Mouse (Mus musculus) liver, embryonic 13.5 days (tissue): ENCODE measurements at regions not wholly inside any gene's neighbourhood (a gene's known extent, or its start where the extent isn't known, plus 50 kb on each side); places are given as distances from the start of the nearest gene placed in this dataset.

Experiments used
- ATAC-seq: fragments of 200-750 bp; cut with Nextera tagmentation; 2 replicates; pipeline ENCODE4 v1.8.0; 2017; ENCODE audit warnings: low read depth, mild to moderate bottlenecking, moderate number of reproducible peaks, moderate library complexity
- DNase-seq: peaks from one replicate; pipeline ENCODE4 v3.0.0; 2022
- H3K27ac ChIP-seq: fragments of 300-500 bp; sonication (generic); 2 replicates; pipeline ENCODE4 v1.5.1; 2015; ENCODE audit warnings: moderate library complexity, mild to moderate bottlenecking, inconsistent platforms
- H3K27me3 ChIP-seq: fragments of 300-500 bp; sonication (generic); 2 replicates; pipeline ENCODE4 v1.6.1; 2015; ENCODE audit warnings: mild to moderate bottlenecking, inconsistent platforms
- H3K36me3 ChIP-seq: fragments of 300-500 bp; sonication (generic); 2 replicates; pipeline ENCODE4 v1.6.1; 2015; ENCODE audit warnings: mild to moderate bottlenecking, inconsistent platforms
- H3K4me1 ChIP-seq: fragments of 300-500 bp; sonication (generic); replicated peaks from 2 replicates; pipeline ENCODE4 v1.6.1; 2015; ENCODE audit warnings: inconsistent platforms
- H3K4me2 ChIP-seq: fragments of 300-500 bp; sonication (generic); 2 replicates; pipeline ENCODE4 v1.6.1; 2015; ENCODE audit warnings: inconsistent platforms, mild to moderate bottlenecking, moderate library complexity
- H3K4me3 ChIP-seq: fragments of 300-500 bp; sonication (generic); replicated peaks from 2 replicates; pipeline ENCODE4 v1.5.1; 2015; ENCODE audit warnings: mild to moderate bottlenecking, inconsistent platforms
- H3K9ac ChIP-seq: fragments of 300-500 bp; sonication (generic); 2 replicates; pipeline ENCODE4 v1.6.1; 2015; ENCODE audit warnings: mild to moderate bottlenecking, inconsistent platforms
- H3K9me3 ChIP-seq: fragments of 300-500 bp; sonication (generic); replicated peaks from 2 replicates; pipeline ENCODE4 v1.6.1; 2016; ENCODE audit warnings: inconsistent platforms
- WGBS: fragments of 180-500 bp; shearing (Covaris S2); methylation state at CpG from one replicate; pipeline ENCODE4 v1.1.7; 2015; ENCODE audit not compliant: insufficient replicate concordance; 5-methylcytosine and 5-hydroxymethylcytosine counted together

DNA sequence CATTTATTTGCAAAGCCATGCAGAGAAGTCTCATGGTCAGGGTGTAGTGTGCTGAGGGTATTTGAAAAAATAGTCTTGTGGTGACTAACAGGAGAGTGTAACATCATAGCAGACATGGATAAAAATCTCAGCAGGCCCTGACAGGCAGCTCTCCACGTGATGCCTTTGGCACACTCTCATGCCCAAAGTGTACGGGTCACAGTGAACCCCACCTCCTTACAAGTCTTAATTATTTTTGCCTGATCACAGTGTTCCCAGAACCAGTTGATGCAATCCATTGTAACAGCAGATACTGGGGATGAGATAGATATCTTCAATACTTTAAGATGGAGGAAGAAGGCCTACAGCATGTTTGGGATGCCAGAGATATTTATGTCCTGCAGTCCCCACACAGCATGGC is 314.5 kb downstream of the Irx1 start:
- no peak overlapping the region for H3K4me3 ChIP-seq
- no peak overlapping the region for H3K9ac ChIP-seq
- H3K4me2 ChIP-seq: no peak overlapping the region
- no peaks in the 10 kb centered on the region for H3K27me3 ChIP-seq
- no peak for DNase-seq
- WGBS: 63% methylated on average over 2 of the region's 2 CpGs
- H3K36me3 ChIP-seq: no peaks in the 10 kb centered on the region
- no peak for ATAC-seq
- H3K9me3 ChIP-seq: no peaks in the 10 kb centered on the region
- no peaks in the 10 kb centered on the region for H3K4me1 ChIP-seq
- H3K27ac ChIP-seq: no peak overlapping the region

DNA sequence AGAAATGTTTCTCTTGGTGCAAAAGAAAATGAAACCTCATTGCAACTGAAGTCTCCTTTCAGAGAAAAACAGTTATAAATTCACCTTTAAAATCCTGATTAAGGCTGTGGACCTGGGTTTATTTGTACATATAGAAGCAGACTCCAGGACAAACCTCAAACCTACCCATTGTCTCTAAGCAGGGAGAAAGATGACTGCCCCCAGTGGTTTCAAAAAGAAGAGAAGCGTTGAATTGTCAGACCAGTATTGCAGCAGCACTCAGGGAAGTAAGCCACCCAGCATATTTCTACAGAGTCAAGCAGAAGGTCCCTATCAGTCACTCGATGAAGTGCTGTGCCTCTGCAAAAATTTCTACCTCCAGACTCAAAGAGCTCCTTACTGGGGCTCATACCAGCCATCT is 332.1 kb downstream of the Irx1 start:
- no peaks in the 10 kb centered on the region for H3K4me1 ChIP-seq
- H3K9ac ChIP-seq: no peak overlapping the region
- WGBS: 52% methylated on average over 2 of the region's 2 CpGs
- H3K27ac ChIP-seq: no peak overlapping the region
- ATAC-seq (no peak), DNase-seq (no peak)
- no peak overlapping the region for H3K4me2 ChIP-seq
- no peak overlapping the region for H3K4me3 ChIP-seq
- H3K27me3 ChIP-seq: no peaks in the 10 kb centered on the region
- H3K9me3 ChIP-seq: no peaks in the 10 kb centered on the region; the same call in 1 of the 2 replicates
- H3K36me3 ChIP-seq: no peaks in the 10 kb centered on the region

DNA sequence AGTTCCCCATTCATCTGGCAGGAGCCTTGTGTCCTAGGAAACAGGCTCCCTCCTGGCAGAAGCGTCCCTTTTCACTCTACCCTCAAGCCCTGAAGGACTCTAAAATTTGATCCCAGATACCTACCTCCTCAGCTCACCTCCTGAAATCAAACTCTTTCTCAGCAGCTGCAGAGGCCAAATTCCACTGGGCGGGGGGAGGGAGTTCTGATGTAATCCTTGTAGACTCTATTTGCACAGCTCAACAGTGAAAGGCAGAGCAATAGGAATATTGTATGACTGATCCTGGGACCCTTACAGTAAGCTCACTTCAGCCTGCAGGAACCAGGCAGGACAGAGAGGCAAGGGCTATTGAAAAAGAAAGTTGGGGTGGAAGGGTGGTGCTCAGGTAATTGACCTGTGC is 346.3 kb downstream of the Irx1 start:
- DNase-seq (no peak), ATAC-seq (no peak)
- Histone ChIP-seq H3K4me1 (no peaks in the 10 kb centered on the region), H3K27ac (no peak overlapping the region), H3K9ac (no peak overlapping the region), H3K4me2 (no peak overlapping the region), H3K9me3 (no peaks in the 10 kb centered on the region), H3K4me3 (no peak overlapping the region), H3K36me3 (no peaks in the 10 kb centered on the region), H3K27me3 (no peaks in the 10 kb centered on the region)
- 24% methylated on average over 2 of the region's 2 CpGs for WGBS

DNA sequence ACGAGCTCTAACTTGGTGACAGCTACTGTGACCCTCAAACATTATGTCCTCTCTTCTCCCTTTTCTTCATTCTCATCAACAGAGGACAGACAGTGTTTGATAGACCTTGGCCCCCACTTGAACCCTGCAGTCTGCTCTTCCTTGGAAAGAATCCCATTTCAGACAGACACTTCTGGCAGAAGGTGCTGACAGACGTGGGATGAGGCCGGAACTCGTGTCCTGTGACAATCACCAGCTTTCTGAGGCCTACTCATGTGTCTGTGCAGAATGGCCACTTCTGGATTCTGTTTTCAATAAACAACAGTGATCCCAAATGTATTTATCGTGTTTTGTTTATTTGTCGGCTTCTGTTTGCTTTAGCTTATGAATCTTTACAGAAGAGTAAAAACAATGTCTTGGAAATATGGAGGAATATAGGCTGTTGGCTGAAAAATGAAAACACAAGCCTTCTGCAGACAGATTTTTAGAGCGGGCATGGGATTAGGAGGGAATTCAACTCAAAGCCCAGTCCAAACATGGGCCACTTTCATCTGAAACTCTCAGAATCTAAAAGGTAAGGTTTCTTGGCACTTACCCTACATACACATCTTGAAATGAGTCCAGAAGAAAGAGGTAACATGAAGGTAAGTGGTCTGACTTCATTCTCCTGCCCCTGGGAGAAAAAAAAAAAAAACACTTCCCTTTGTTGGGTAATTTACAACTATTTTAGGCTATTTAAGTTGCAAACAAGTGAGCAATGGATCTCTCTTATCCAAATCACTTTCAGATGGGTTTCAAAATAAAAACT is 350.9 kb downstream of the Irx1 start:
- DNase-seq (no peak), ATAC-seq (no peak)
- Histone ChIP-seq H3K9me3 (no peaks in the 10 kb centered on the region), H3K4me3 (no peak overlapping the region), H3K4me1 (no peaks in the 10 kb centered on the region), H3K9ac (no peak overlapping the region), H3K27ac (no peak overlapping the region), H3K27me3 (no peaks in the 10 kb centered on the region), H3K36me3 (no peaks in the 10 kb centered on the region), H3K4me2 (no peak overlapping the region)
- 63% methylated on average over 7 of the region's 7 CpGs for WGBS

DNA sequence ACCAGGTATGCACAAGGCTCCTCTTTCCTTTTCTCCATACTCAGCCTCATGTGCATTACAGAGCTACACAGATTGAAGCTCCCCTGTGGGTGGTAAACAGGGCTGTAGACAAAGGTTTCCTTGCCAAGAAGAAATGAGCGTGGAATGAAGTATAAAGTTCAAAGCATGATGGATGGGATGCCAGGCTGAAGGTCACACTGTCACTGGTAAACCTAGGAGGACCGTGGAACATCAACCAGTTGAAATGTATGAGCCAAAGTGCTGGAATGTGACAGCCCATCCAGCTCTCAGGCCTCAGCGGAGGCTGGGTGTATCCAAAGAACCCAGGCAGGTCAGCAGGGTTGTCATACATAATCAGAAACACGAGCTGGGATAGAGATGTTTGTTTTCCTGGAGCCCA is 381.0 kb downstream of the Irx1 start:
- WGBS: 50% methylated on average over 4 of the region's 4 CpGs
- H3K4me1 ChIP-seq: no peaks in the 10 kb centered on the region
- H3K9ac ChIP-seq: no peak overlapping the region
- no peak overlapping the region for H3K4me3 ChIP-seq
- no peak for DNase-seq
- ATAC-seq: no peak
- H3K27me3 ChIP-seq: no peaks in the 10 kb centered on the region
- H3K4me2 ChIP-seq: no peak overlapping the region
- H3K27ac ChIP-seq: no peak overlapping the region
- no peaks in the 10 kb centered on the region for H3K36me3 ChIP-seq
- H3K9me3 ChIP-seq: no peaks in the 10 kb centered on the region

DNA sequence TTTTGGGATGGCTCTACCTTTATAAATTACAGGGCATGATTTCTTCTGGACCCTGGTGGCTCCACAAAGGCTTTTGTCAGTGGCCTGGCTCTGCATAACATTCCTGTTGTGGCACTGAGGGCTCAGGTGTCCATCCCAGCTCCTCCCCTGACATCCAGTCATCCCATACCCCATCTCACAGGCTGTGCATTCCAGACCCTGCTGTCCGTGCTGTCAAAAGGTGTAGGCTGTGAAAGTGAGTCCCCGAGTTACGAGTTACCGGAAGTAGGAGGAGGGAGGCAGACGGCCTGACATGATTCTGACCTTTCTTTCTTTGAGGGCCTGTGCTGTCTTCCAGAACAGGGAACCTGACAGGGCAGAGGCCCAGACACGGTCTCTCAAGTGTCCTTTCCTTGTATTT is 397.6 kb downstream of the Irx1 start:
- ATAC-seq (no peak), DNase-seq (no peak)
- H3K4me3 ChIP-seq: no peak overlapping the region
- H3K9ac ChIP-seq: no peak overlapping the region
- no peaks in the 10 kb centered on the region for H3K27me3 ChIP-seq
- WGBS: 66% methylated on average over 6 of the region's 6 CpGs
- H3K27ac ChIP-seq: no peak overlapping the region
- no peak overlapping the region for H3K4me2 ChIP-seq
- no peaks in the 10 kb centered on the region for H3K36me3 ChIP-seq
- no peaks in the 10 kb centered on the region for H3K9me3 ChIP-seq
- H3K4me1 ChIP-seq: no peaks in the 10 kb centered on the region

DNA sequence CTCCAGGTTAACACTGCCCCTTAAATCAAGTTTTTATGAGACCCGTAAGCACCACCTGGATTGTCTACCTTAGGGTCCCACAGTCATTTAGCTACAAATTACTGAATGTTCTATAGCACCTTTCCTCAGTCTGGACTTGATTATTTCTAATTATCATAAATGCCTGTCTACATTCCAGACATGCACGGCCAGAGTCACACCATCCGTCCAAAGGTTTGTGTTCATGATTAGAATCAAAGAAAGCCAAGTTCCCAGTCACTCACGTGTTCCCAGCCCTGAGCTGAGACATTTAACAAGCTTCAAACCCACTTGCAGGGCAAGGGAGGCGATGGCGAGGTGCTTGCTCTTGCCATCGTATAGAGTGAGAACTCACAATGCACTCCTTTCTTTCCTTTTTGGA is 398.1 kb downstream of the Irx1 start:
- H3K27me3 ChIP-seq: no peaks in the 10 kb centered on the region
- 70% methylated on average over 7 of the region's 7 CpGs for WGBS
- H3K36me3 ChIP-seq: no peaks in the 10 kb centered on the region
- no peak for DNase-seq
- ATAC-seq: no peak
- no peak overlapping the region for H3K4me2 ChIP-seq
- H3K4me1 ChIP-seq: no peaks in the 10 kb centered on the region
- no peak overlapping the region for H3K4me3 ChIP-seq
- no peak overlapping the region for H3K27ac ChIP-seq
- H3K9me3 ChIP-seq: no peaks in the 10 kb centered on the region
- H3K9ac ChIP-seq: no peak overlapping the region

DNA sequence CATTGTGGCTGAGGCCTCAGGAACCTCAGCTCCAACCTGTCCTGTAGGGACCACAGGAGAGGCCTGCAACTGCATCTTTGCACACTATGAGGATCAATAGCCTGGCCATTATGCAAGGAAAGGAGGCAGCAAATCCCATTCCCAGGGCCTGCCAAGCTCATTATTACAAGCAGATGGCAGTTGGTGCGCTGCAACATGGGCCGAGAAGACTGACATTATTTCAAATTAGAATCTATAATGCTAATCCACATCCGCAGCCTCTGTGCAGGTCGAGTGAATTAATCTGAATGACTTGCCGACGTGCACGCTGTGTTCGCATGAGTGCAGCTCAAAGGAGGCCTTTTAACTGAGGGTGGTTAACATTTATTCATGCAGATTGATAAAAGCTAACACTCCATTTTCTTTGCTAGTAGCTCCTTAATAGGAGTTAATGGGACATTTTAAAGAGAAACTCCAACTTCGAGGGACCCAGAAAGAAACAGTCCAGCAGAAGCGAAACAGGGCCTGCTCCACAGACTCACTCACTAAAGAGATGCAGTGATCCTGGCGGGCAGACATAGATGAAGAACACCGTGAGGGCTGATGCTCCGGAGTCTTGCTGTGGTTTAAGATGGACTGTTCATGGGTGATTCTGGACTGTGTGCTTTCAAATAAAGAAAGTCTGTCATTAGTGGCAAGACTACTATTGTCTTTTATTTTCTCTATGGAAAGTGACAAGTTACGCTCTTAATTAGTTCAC is 404.9 kb downstream of the Irx1 start:
- no peak overlapping the region for H3K4me3 ChIP-seq
- ATAC-seq: no peak
- no peak for DNase-seq
- no peak overlapping the region for H3K27ac ChIP-seq
- no peak overlapping the region for H3K9ac ChIP-seq
- H3K4me1 ChIP-seq: no peaks in the 10 kb centered on the region
- H3K9me3 ChIP-seq: no peaks in the 10 kb centered on the region
- no peak overlapping the region for H3K4me2 ChIP-seq
- WGBS: 77% methylated on average over 14 of the region's 14 CpGs
- no peaks in the 10 kb centered on the region for H3K36me3 ChIP-seq
- H3K27me3 ChIP-seq: no peaks in the 10 kb centered on the region

DNA sequence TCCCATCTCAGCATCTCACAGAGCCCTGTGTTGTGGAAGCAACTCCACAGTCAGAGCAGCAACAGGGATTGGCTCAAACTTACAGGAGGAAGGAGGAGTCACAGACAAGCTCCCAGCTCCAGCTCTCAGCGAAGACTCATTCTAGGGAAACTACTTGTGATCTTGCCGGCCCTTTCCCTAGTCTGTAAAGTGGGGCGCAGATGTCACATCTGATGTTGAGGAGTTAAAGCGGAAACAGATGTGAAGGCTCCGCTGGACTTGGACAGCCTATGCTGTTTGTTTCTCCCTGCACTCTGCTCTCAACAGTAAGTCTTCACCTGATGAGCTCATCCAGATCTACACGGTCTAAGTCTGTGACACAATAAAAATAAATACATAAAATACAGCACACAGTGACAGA is 408.1 kb downstream of the Irx1 start:
- WGBS: 69% methylated on average over 6 of the region's 6 CpGs
- H3K9me3 ChIP-seq: no peaks in the 10 kb centered on the region

DNA sequence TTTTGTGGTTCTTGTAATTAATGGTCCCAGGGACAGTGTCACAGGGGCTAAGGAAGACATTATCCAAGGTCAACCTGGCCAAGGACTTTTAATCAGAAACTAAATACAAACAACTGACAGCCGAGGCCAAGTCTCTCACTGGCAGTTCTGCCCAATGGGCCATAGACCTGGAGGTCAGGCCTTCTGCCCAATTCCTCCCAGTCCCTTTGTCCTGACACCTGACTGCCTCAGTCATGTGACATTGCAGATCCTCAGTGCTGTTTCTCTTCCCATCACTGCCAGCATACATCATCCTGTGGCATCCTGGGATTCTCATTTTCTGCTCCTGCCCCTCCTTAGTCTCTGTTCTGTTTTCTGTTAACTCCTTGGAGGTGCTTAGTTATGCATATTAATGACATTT is 413.4 kb downstream of the Irx1 start:
- ATAC-seq: no peak
- Histone ChIP-seq H3K27me3 (no peaks in the 10 kb centered on the region), H3K4me1 (no peaks in the 10 kb centered on the region)

More for the DNA sequence above, 408.1 kb downstream of the Irx1 start:
- H3K4me1 ChIP-seq: no peaks in the 10 kb centered on the region
- no peak overlapping the region for H3K9ac ChIP-seq
- DNase-seq (no peak), ATAC-seq (no peak)
- H3K27me3 ChIP-seq: no peaks in the 10 kb centered on the region
- H3K4me2 ChIP-seq: no peak overlapping the region
- H3K4me3 ChIP-seq: no peak overlapping the region
- H3K27ac ChIP-seq: no peak overlapping the region
- no peaks in the 10 kb centered on the region for H3K36me3 ChIP-seq

DNA sequence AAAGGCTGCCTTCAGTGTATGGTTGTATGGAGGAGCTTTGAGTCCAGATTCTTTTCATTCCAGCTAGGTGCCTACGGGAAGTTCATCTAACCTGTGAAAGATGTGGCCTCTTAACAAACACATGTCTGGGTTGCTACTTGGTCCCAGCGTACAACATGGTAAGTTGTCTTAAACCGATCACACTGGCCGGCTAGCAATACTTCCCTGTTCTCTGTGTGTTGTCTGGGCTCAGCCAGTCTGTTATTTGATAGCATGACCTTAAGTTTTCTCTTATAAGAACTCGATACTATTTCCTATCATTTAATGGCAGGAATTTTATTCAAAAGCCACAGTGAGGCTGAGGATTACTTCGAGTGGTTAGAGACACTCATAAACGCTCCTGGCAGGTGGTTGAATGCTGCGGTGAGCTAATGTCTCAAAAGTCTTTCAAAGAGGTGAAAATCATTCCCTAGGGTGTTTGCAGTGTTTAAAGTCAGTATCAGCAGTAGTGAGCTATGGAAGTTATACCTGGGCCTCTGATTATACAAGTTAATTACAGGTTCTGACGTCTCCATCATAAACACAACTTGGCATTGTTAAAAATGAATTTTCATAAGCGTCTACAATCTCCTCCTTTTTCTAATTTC is 414.2 kb downstream of the Irx1 start:
- H3K9me3 ChIP-seq: no peaks in the 10 kb centered on the region
- no peaks in the 10 kb centered on the region for H3K4me1 ChIP-seq
- no peak overlapping the region for H3K27ac ChIP-seq
- ATAC-seq: no peak
- no peaks in the 10 kb centered on the region for H3K36me3 ChIP-seq
- WGBS: 67% methylated on average over 10 of the region's 10 CpGs
- no peak overlapping the region for H3K9ac ChIP-seq
- H3K27me3 ChIP-seq: no peaks in the 10 kb centered on the region
- no peak overlapping the region for H3K4me3 ChIP-seq
- DNase-seq: no peak
- no peak overlapping the region for H3K4me2 ChIP-seq

More for the DNA sequence above, 413.4 kb downstream of the Irx1 start:
- Histone ChIP-seq H3K9ac (no peak overlapping the region), H3K9me3 (no peaks in the 10 kb centered on the region), H3K36me3 (no peaks in the 10 kb centered on the region), H3K27ac (no peak overlapping the region), H3K4me2 (no peak overlapping the region), H3K4me3 (no peak overlapping the region)
- no peak for DNase-seq
- 30% methylated on average over 1 of the region's 1 CpGs for WGBS
